Mouse (Mus musculus): ENCODE data around the gene Dhps. TPM values are rescaled to one million over a fixed set of nuclear protein-coding genes. Genes with fewer than 3 reads are reported as not detected.

The Dhps gene
- total and polyA plus RNA-seq, 3 experiments, result 44.7 to 88.5 (median 60.1) TPM

- dilution Hi-C loops (cut with MboI; ENCODE audit: extremely low pct_ligation_motif_present, extremely low pct_unique_long_range_greater_than_20kb, low sequenced_read_pairs), result no loop called here
- H3K4me1 ChIP-seq (ENCODE audit: control insufficient read depth in 1 of 2, insufficient read depth in 2 of 2), result peaks cover 10 to 48% of the 10 kb centered on the region in 2 experiments
- H3K4me3 ChIP-seq (replicated peaks in 1 of 3; ENCODE audit: low read depth in 2 of 3, low read length in 2 of 3, poor library complexity in 1 of 3), result peak overlapping the region; percentile 78 to 94 (median 85)
- no peak for TF ChIP-seq GABPA (IDR thresholded peaks at IDR 0.05; ENCODE audit: insufficient replicate concordance, low read depth, low read length)
- no peak for TF ChIP-seq RAD21 (IDR thresholded peaks at IDR 0.05; ENCODE audit: low read depth, low read length)
- no peak for TF ChIP-seq E2F4 (IDR thresholded peaks at IDR 0.05; ENCODE audit: insufficient replicate concordance, low read depth, low read length)
- no peak for TF ChIP-seq SMC3 (IDR thresholded peaks at IDR 0.05; ENCODE audit: low read depth, low read length)
- TF ChIP-seq ZC3H11A (IDR thresholded peaks at IDR 0.05; ENCODE audit: low read depth, low read length), result no peak
- no peak for TF ChIP-seq MYC (IDR thresholded peaks at IDR 0.05; ENCODE audit: low read depth, low read length)
- no peak for TF ChIP-seq NELFE (IDR thresholded peaks at IDR 0.05; ENCODE audit: low read depth, low read length)
- no peak for TF ChIP-seq UBTF (IDR thresholded peaks at IDR 0.05; ENCODE audit: low read depth, low read length)
- no peak for TF ChIP-seq MAFK (IDR thresholded peaks at IDR 0.05; ENCODE audit: insufficient replicate concordance, low read length)
- no peak for TF ChIP-seq MAZ (IDR thresholded peaks at IDR 0.05; ENCODE audit: low read depth, low read length)
- no peak for TF ChIP-seq JUND (conservative IDR thresholded peaks at IDR 0.05; ENCODE audit: low read depth, low read length)
- no peak for TF ChIP-seq JUN (IDR thresholded peaks at IDR 0.05; ENCODE audit: insufficient read depth, low read depth, low read length)
- no peak for TF ChIP-seq CHD2 (IDR thresholded peaks at IDR 0.05; ENCODE audit: low read length)
- no peak for TF ChIP-seq IRF4 (IDR thresholded peaks at IDR 0.05; ENCODE audit: low read depth, low read length)
- no peak for TF ChIP-seq MEF2A (IDR thresholded peaks at IDR 0.05; ENCODE audit: borderline replicate concordance, low read depth, low read length)
- no peak for TF ChIP-seq TBP (conservative IDR thresholded peaks at IDR 0.05; ENCODE audit: low read depth, low read length)
- no peak for TF ChIP-seq ELF1 (IDR thresholded peaks at IDR 0.05; ENCODE audit: low read depth, low read length)
- no peak for TF ChIP-seq CHD1 (IDR thresholded peaks at IDR 0.05; ENCODE audit: low read depth, low read length)
- TF ChIP-seq HCFC1 (IDR thresholded peaks at IDR 0.05; ENCODE audit: low read depth, low read length), result no peak
- TF ChIP-seq RCOR1 (conservative IDR thresholded peaks at IDR 0.05; ENCODE audit: low read depth, low read length), result no peak
- H3K79me2 ChIP-seq (replicated peaks; ENCODE audit: control insufficient read depth, extremely low read depth, insufficient read depth, poor library complexity, severe bottlenecking), result peaks cover 46% of the 10 kb centered on the region
- DNase-seq (ENCODE audit: extremely low read depth), result no peak
- no peaks in the 10 kb centered on the region for H3K27me3 ChIP-seq (replicated peaks)
- in situ Hi-C loops (cut with MboI; ENCODE audit: low pct_ligation_motif_present, low pct_unique_long_range_greater_than_20kb, low sequenced_read_pairs), result loop anchor here (5.0 kb wide), 1 partner anchor 35 kb away; the partner anchor contains the start of gene Hook2
- H3K36me3 ChIP-seq (replicated peaks in 1 of 2; ENCODE audit: control insufficient read depth in 1 of 2, insufficient read depth in 1 of 2, low read length in 1 of 2), result peaks cover 45 to 54% of the 10 kb centered on the region in 2 experiments
- peak overlapping the region; percentile 100 for H3K9ac ChIP-seq (ENCODE audit: insufficient read depth, low read depth)
- H3K4me2 ChIP-seq (ENCODE audit: insufficient read depth, low read depth, poor library complexity, severe bottlenecking), result peak overlapping the region; percentile 95; the same call in 1 of the 2 replicates
- H3K27ac ChIP-seq (ENCODE audit: insufficient read depth, low read depth), result no peak overlapping the region
- H3K9me3 ChIP-seq (replicated peaks; ENCODE audit: low read length), result no peaks in the 10 kb centered on the region
Observed at GRCm38 (mm10) chr8:85027516-85027855, 44.1 kb upstream of the Dhps start.

DNA sequence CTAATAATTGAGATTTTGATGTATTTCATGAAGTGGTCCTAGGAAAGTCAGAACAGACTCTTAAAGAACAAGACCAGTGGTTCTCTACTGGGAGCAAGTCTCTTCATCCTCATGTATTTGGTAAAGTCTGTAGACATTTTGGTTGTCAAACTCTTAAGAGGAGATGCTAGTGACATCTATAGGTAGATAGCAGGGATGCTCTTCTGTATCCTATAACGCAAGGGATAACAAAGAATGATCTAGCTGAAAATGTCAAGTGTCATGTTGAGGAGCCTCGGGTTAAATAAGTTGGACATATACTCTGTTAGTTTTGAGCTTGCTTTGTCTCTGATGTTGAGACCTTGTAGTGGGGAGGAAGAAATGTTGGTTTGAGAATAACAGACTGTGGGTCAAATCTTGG is 43.6 kb upstream of the Dhps start:
- Histone ChIP-seq H3K79me2 (replicated peaks; ENCODE audit: control insufficient read depth, extremely low read depth, insufficient read depth, poor library complexity, severe bottlenecking) (peaks cover 46% of the 10 kb centered on the region), H3K36me3 (replicated peaks in 1 of 2; ENCODE audit: control insufficient read depth in 1 of 2, insufficient read depth in 1 of 2, low read length in 1 of 2) (peaks cover 46 to 56% of the 10 kb centered on the region in 2 experiments)
- in situ Hi-C loops (cut with MboI; ENCODE audit: low pct_ligation_motif_present, low pct_unique_long_range_greater_than_20kb, low sequenced_read_pairs), result loop anchor here (5.0 kb wide), 1 partner anchor 36 kb away; the partner anchor contains the start of gene Hook2

More for the DNA sequence above, 43.6 kb upstream of the Dhps start:
- peaks cover 10 to 49% of the 10 kb centered on the region in 2 experiments for H3K4me1 ChIP-seq (ENCODE audit: control insufficient read depth in 1 of 2, insufficient read depth in 2 of 2)
- TF ChIP-seq SIN3A (IDR thresholded peaks at IDR 0.05; ENCODE audit: low read length), result peak; percentile 84
- no peak for TF ChIP-seq IRF4 (IDR thresholded peaks at IDR 0.05; ENCODE audit: low read depth, low read length)
- peak in 1 of 2 experiments; percentile 46; a peak in 2 of 4 replicates for TF ChIP-seq CTCF (conservative IDR thresholded peaks at IDR 0.05 in 1 of 2, IDR thresholded peaks at IDR 0.05 in 1 of 2; ENCODE audit: low read depth in 2 of 2, low read length in 2 of 2)
- TF ChIP-seq ZMIZ1 (IDR thresholded peaks at IDR 0.05; ENCODE audit: low read depth, low read length), result no peak
- TF ChIP-seq RAD21 (IDR thresholded peaks at IDR 0.05; ENCODE audit: low read depth, low read length), result peak; percentile 14; the same call in 1 of the 2 replicates
- TF ChIP-seq RCOR1 (conservative IDR thresholded peaks at IDR 0.05; ENCODE audit: low read depth, low read length), result no peak
- 0 out of 2 replicates have a peak, but pooled peaks have one; percentile 34 for TF ChIP-seq MXI1 (IDR thresholded peaks at IDR 0.05; ENCODE audit: low read depth, low read length)
- no peak for TF ChIP-seq ZKSCAN1 (IDR thresholded peaks at IDR 0.05; ENCODE audit: borderline replicate concordance, low read depth, low read length)
- 0 out of 2 replicates have a peak, but pooled peaks have one; percentile 36 for TF ChIP-seq MAX (IDR thresholded peaks at IDR 0.05; ENCODE audit: low read length)
- peak overlapping the region; percentile 78 to 94 (median 85) for H3K4me3 ChIP-seq (replicated peaks in 1 of 3; ENCODE audit: low read depth in 2 of 3, low read length in 2 of 3, poor library complexity in 1 of 3)
- dilution Hi-C loops (cut with MboI; ENCODE audit: extremely low pct_ligation_motif_present, extremely low pct_unique_long_range_greater_than_20kb, low sequenced_read_pairs), result no loop called here
- H3K9me3 ChIP-seq (replicated peaks; ENCODE audit: low read length), result no peaks in the 10 kb centered on the region
- DNase-seq (ENCODE audit: extremely low read depth), result no peak
- no peaks in the 10 kb centered on the region for H3K27me3 ChIP-seq (replicated peaks)
- no peak overlapping the region for H3K27ac ChIP-seq (ENCODE audit: insufficient read depth, low read depth)
- peak overlapping the region; percentile 100 for H3K9ac ChIP-seq (ENCODE audit: insufficient read depth, low read depth)
- peak overlapping the region; percentile 95 for H3K4me2 ChIP-seq (ENCODE audit: insufficient read depth, low read depth, poor library complexity, severe bottlenecking)
